Mouse (Mus musculus): ENCODE data around the gene Mrps6.
"Not testable (repeated sequence)": the region's sequence is repeated elsewhere in the genome, so short reads cannot be mapped to it uniquely, and the experiment has no call there.

Mrps6 gene

GRCm38 (mm10) chr16:92064801-92065200 lies 6.7 kb downstream of the Mrps6 start:
- DNase-seq, result no peak

GRCm38 (mm10) chr16:92070338-92070737 lies 12.3 kb downstream of the Mrps6 start:
- no peak for DNase-seq

- DNase-seq, result no peak
These were observed 18.7 kb downstream of the Mrps6 start for GRCm38 (mm10) chr16:92076797-92077196.

- DNase-seq, result peak; percentile 18
These were observed 25.8 kb downstream of the Mrps6 start for GRCm38 (mm10) chr16:92083771-92084453.

GRCm38 (mm10) chr16:92089225-92089624 lies 31.2 kb downstream of the Mrps6 start:
- no peak for DNase-seq

- no peak for DNase-seq
These were observed 33.8 kb downstream of the Mrps6 start for GRCm38 (mm10) chr16:92091876-92092275.

GRCm38 (mm10) chr16:92098351-92099051 lies 40.4 kb downstream of the Mrps6 start:
- no peak for DNase-seq

GRCm38 (mm10) chr16:92099598-92099997 lies 41.5 kb downstream of the Mrps6 start:
- no peak for DNase-seq

GRCm38 (mm10) chr16:92100111-92100510 lies 42.0 kb downstream of the Mrps6 start:
- DNase-seq, result no peak

GRCm38 (mm10) chr16:92102115-92102514 lies 44.0 kb downstream of the Mrps6 start:
- DNase-seq, result no peak

- DNase-seq, result not testable (repeated sequence)
These were observed 44.9 kb downstream of the Mrps6 start for GRCm38 (mm10) chr16:92102931-92103330.

GRCm38 (mm10) chr16:92103572-92104331 lies 45.7 kb downstream of the Mrps6 start:
- no peak for DNase-seq

GRCm38 (mm10) chr16:92104332-92104590 lies 46.2 kb downstream of the Mrps6 start:
- DNase-seq, result no peak

- no peak for DNase-seq
These were observed 46.9 kb downstream of the Mrps6 start for GRCm38 (mm10) chr16:92104951-92105350.

- peak; percentile 45 for DNase-seq
These were observed 47.6 kb downstream of the Mrps6 start for GRCm38 (mm10) chr16:92105631-92106030.

- no peak for DNase-seq
These were observed 49.3 kb downstream of the Mrps6 start for GRCm38 (mm10) chr16:92107346-92107745.

- no peak for DNase-seq
These were observed 56.7 kb downstream of the Mrps6 start for GRCm38 (mm10) chr16:92114706-92115241.

- no peak for DNase-seq
These were observed 57.7 kb downstream of the Mrps6 start for GRCm38 (mm10) chr16:92115611-92116421.

GRCm38 (mm10) chr16:92117337-92118209 lies 59.5 kb downstream of the Mrps6 start:
- no peak for DNase-seq

- DNase-seq, result no peak
These were observed 61.0 kb downstream of the Mrps6 start for GRCm38 (mm10) chr16:92119013-92119515.

- DNase-seq, result no peak
These were observed 62.9 kb downstream of the Mrps6 start for GRCm38 (mm10) chr16:92120899-92121531.
